Mouse (Mus musculus): ENCODE measurements around the gene Wee1. TPM values are rescaled to one million over a fixed set of nuclear protein-coding genes. Genes with fewer than 3 reads are reported as not detected.
A peak's percentile ranks its signal among the peaks of the same experiment; 100 is the strongest.
"Not testable (repeated sequence)": the region's sequence is repeated elsewhere in the genome, so short reads cannot be mapped to it uniquely, and the experiment has no call there.

Wee1 gene
- polyA plus RNA-seq, 1 experiment from 2014 or later = 30.1 TPM

DNA sequence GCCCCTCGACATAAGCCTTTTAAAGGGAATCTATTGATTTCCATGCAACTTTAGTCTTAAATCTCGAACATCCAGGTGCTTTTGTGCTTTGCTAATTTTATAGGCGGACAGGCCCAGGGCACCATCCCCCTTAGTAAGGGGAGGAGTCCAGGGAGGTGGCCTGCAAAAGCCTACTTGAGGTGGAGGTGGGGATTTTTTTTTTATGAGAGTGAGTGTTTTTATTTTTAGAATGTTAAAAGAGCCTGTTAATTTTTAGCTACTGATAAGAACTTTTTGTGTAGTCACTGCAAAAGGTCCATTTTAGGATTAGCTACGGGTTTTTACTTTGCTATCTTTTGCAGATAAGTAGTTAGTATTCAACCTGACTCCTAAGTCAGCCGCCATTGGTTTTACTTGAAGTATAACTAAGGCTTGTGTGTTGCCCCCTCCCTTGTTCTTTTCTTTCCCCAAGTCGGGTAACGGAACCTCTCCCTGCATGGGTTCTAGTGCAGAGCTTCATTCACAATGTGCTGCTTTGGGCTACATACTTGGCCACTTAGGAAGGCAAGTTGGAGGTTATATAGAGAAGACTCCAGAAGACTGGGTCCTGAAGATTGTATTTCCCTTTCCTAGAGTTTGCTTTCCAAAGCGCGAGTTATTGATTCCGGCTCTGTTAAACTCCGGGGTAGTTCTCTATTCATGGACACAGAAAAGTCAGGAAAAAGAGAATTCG, 2.2 kb downstream of the Wee1 start:
- Histone ChIP-seq H3K9ac (0 out of 2 replicates have a peak overlapping the region, but pooled peaks have one; percentile 34), H3K36me3 (peaks cover 10% of the 10 kb centered on the region), H3K9me3 (no peaks in the 10 kb centered on the region), H3K27ac (peak overlapping the region; percentile 96; the same call in 1 of the 2 replicates), H3K27me3 (replicated peaks) (no peaks in the 10 kb centered on the region), H3K4me2 (peak overlapping the region; percentile 73), H3K4me3 (replicated peaks) (peak overlapping the region; percentile 91), H3K4me1 (peaks cover 6% of the 10 kb centered on the region; the same call in 1 of the 2 replicates)
- ATAC-seq (ENCODE audit: insufficient read depth, low FRiP score, low read depth) = no peak
- 36% methylated on average over 12 of the region's 12 CpGs for WGBS

DNA sequence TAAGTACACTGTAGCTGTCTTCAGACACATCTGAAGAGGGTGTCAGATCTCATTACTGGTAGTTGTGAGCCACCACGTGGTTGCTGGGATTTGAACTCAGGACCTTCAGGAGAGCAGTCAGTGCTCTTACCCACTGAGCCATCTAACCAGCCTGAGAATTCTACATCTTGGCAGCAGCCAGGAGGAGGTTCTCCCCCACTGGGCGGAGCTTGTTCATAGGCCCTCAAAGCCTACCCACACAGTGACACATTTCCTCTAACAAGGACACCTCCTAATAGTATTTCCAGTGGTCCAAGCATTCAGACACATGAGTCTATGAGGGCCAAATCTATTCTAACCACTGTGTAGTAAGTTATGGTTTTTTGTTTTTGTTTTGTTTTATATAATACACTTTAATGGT, 6.7 kb downstream of the Wee1 start:
- H3K4me1 ChIP-seq = peaks cover 6% of the 10 kb centered on the region; the same call in 1 of the 2 replicates
- no peak overlapping the region for H3K9ac ChIP-seq
- H3K4me3 ChIP-seq (replicated peaks) = no peak overlapping the region
- no peaks in the 10 kb centered on the region for H3K27me3 ChIP-seq (replicated peaks)
- peaks cover 27% of the 10 kb centered on the region for H3K36me3 ChIP-seq
- ATAC-seq (ENCODE audit: insufficient read depth, low FRiP score, low read depth) = no peak
- H3K9me3 ChIP-seq = no peaks in the 10 kb centered on the region
- H3K4me2 ChIP-seq = no peak overlapping the region
- WGBS = 84% methylated on average over 2 of the region's 2 CpGs
- no peak overlapping the region for H3K27ac ChIP-seq

DNA sequence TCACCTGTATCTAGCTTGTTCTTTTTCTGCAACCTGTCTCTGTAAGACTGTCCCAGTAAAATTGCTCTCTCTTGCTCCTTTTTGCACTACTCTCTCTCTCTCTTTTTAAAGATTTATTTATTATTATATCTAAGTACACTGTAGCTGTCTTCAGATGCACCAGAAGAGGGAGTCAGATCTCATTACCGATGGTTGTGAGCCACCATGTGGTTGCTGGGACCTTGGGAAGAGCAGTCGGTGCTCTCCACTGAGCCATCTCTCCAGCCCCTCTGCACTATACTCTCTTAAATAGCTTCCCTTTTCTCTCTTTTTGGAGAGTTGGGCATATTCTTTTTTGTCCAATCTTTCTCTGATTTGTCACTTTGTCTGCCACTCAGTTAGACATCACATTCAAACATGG, 10.4 kb downstream of the Wee1 start:
- not testable (repeated sequence) for H3K4me1 ChIP-seq; ATAC-seq (ENCODE audit: insufficient read depth, low FRiP score, low read depth); H3K9me3 ChIP-seq; H3K27me3 ChIP-seq (replicated peaks); H3K4me2 ChIP-seq; H3K27ac ChIP-seq; H3K9ac ChIP-seq; H3K4me3 ChIP-seq (replicated peaks)
- peaks cover 48% of the 10 kb centered on the region for H3K36me3 ChIP-seq
- WGBS = 83% methylated on average over 2 of the region's 2 CpGs

GRCm38 (mm10) chr7:110133988-110134387, 12.1 kb downstream of the Wee1 start:
- no peak overlapping the region for H3K27ac ChIP-seq
- H3K9ac ChIP-seq = no peak overlapping the region
- WGBS = 90% methylated on average over 5 of the region's 5 CpGs
- no peak overlapping the region for H3K4me3 ChIP-seq (replicated peaks)
- no peak for ATAC-seq (ENCODE audit: insufficient read depth, low FRiP score, low read depth)
- no peaks in the 10 kb centered on the region for H3K9me3 ChIP-seq
- no peak overlapping the region for H3K4me2 ChIP-seq
- peaks cover 48% of the 10 kb centered on the region for H3K36me3 ChIP-seq
- no peaks in the 10 kb centered on the region for H3K27me3 ChIP-seq (replicated peaks)
- H3K4me1 ChIP-seq = no peaks in the 10 kb centered on the region

GRCm38 (mm10) chr7:110138538-110138937, 16.7 kb downstream of the Wee1 start:
- H3K9me3 ChIP-seq = no peaks in the 10 kb centered on the region
- no peaks in the 10 kb centered on the region for H3K27me3 ChIP-seq (replicated peaks)
- H3K4me3 ChIP-seq (replicated peaks) = no peak overlapping the region
- H3K4me2 ChIP-seq = no peak overlapping the region
- no peak for ATAC-seq (ENCODE audit: insufficient read depth, low FRiP score, low read depth)
- 82% methylated on average over 2 of the region's 2 CpGs for WGBS
- H3K27ac ChIP-seq = no peak overlapping the region
- no peaks in the 10 kb centered on the region for H3K4me1 ChIP-seq
- H3K36me3 ChIP-seq = peaks cover 60% of the 10 kb centered on the region
- no peak overlapping the region for H3K9ac ChIP-seq

DNA sequence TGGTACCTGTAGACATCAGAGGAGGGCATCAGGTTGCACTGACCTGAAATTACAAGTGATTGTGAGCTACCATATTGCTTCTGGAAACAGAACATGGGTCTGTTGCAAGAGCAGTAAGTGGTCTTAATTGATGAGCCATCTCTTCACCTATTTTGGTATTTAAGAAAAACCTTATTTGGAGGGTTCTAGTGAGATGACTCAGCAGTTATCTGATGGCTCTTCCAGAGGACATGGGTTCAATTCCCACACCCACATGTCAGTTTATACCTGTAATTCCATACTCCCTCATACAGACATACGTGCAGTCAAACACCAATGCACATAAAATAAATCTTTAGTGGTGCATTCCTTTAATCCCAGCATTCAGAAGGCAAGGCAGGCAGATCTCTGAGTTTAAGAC, 22.0 kb downstream of the Wee1 start:
- WGBS = 92% methylated on average over 1 of the region's 1 CpGs

GRCm38 (mm10) chr7:110152891-110153290, 31.0 kb downstream of the Wee1 start:
- Histone ChIP-seq H3K9me3 (no peaks in the 10 kb centered on the region), H3K4me2 (no peak overlapping the region), H3K9ac (no peak overlapping the region), H3K36me3 (no peaks in the 10 kb centered on the region), H3K27me3 (replicated peaks) (no peaks in the 10 kb centered on the region), H3K4me1 (peaks cover 13% of the 10 kb centered on the region), H3K4me3 (replicated peaks) (no peak overlapping the region), H3K27ac (no peak overlapping the region)
- 81% methylated on average over 5 of the region's 5 CpGs for WGBS
- ATAC-seq (ENCODE audit: insufficient read depth, low FRiP score, low read depth) = no peak

More for the DNA sequence above, 22.0 kb downstream of the Wee1 start:
- Histone ChIP-seq H3K4me3 (replicated peaks) (no peak overlapping the region), H3K27ac (no peak overlapping the region), H3K9ac (no peak overlapping the region), H3K36me3 (peaks cover 37% of the 10 kb centered on the region), H3K4me1 (no peaks in the 10 kb centered on the region), H3K4me2 (no peak overlapping the region), H3K9me3 (no peaks in the 10 kb centered on the region), H3K27me3 (replicated peaks) (no peaks in the 10 kb centered on the region)
- no peak for ATAC-seq (ENCODE audit: insufficient read depth, low FRiP score, low read depth)

- no peak overlapping the region for H3K9ac ChIP-seq
- WGBS = 39% methylated on average over 4 of the region's 4 CpGs
These were observed 34.9 kb downstream of the Wee1 start for GRCm38 (mm10) chr7:110156712-110157260.

DNA sequence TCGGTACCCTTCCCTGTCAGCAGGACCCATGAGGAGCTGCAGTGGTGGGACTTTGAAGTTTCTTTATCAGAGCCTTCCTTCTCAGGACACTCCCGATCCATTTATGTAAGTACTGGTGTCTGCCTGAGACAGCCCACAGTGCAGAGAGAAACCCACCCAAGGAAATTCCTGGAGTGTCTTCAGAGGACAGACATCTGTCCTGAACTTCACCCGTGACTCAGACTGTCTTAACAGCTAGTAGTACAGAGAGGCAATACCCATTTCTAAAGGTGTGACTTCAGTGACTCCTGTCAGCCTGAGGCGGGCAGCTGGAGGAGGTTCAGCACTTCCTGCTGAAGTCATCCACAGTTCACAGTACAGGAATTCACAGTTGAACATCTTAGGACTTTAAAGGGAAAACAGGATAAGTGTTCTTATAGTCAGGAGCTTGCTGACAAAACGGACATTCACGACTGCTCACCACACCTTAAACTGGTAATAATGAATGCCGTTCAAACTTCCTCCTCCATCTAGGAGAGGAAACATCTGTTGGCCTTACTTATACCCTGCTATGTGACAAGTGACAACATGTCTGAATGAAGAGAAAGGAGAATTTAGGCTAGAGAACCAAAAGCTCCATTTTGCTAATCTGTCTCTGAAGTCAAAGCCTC, 35.5 kb downstream of the Wee1 start:
- no peak overlapping the region for H3K4me3 ChIP-seq (replicated peaks)
- H3K27me3 ChIP-seq (replicated peaks) = no peaks in the 10 kb centered on the region
- no peaks in the 10 kb centered on the region for H3K36me3 ChIP-seq
- H3K9ac ChIP-seq = no peak overlapping the region
- peak overlapping the region; percentile 58 for H3K27ac ChIP-seq
- ATAC-seq (ENCODE audit: insufficient read depth, low FRiP score, low read depth) = peak; percentile 33; the same call in 1 of the 2 replicates
- peaks cover 16% of the 10 kb centered on the region for H3K4me1 ChIP-seq
- WGBS = 33% methylated on average over 7 of the region's 7 CpGs
- 0 out of 2 replicates have a peak overlapping the region, but pooled peaks have one; percentile 8 for H3K4me2 ChIP-seq
- H3K9me3 ChIP-seq = no peaks in the 10 kb centered on the region

More at GRCm38 (mm10) chr7:110156712-110157260, 34.9 kb downstream of the Wee1 start:
- 0 out of 2 replicates have a peak overlapping the region, but pooled peaks have one; percentile 8 for H3K4me2 ChIP-seq
- H3K27ac ChIP-seq = peak overlapping the region; percentile 58
- no peak overlapping the region for H3K4me3 ChIP-seq (replicated peaks)
- no peaks in the 10 kb centered on the region for H3K36me3 ChIP-seq
- no peaks in the 10 kb centered on the region for H3K27me3 ChIP-seq (replicated peaks)
- no peaks in the 10 kb centered on the region for H3K9me3 ChIP-seq
- ATAC-seq (ENCODE audit: insufficient read depth, low FRiP score, low read depth) = peak; percentile 25; the same call in 1 of the 2 replicates
- peaks cover 16% of the 10 kb centered on the region for H3K4me1 ChIP-seq

DNA sequence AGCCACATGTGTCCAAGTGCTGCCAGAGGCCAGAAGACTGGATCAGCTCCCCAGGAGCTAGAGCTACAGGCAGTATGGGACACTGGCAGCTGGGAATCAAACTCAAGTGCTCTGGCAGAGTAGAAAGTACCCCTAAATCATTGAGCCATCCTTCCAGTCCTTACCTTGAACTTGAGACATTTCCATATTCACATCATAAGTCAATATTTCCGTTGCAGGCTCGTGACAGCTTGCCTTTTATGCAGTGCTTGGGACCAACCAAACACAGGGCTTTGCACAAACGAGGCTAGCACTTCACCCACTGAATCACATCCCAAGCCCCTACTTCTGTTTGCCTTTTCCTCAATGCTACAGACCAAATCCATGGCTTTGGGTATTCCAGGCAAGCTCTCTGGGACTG, 36.2 kb downstream of the Wee1 start:
- no peak overlapping the region for H3K4me3 ChIP-seq (replicated peaks)
- H3K27ac ChIP-seq = peak overlapping the region; percentile 49; the same call in 1 of the 2 replicates
- H3K4me2 ChIP-seq = no peak overlapping the region
- 44% methylated on average over 3 of the region's 3 CpGs for WGBS
- no peaks in the 10 kb centered on the region for H3K9me3 ChIP-seq
- no peak for ATAC-seq (ENCODE audit: insufficient read depth, low FRiP score, low read depth)
- H3K9ac ChIP-seq = no peak overlapping the region
- H3K27me3 ChIP-seq (replicated peaks) = no peaks in the 10 kb centered on the region
- peaks cover 16% of the 10 kb centered on the region for H3K4me1 ChIP-seq
- H3K36me3 ChIP-seq = no peaks in the 10 kb centered on the region

DNA sequence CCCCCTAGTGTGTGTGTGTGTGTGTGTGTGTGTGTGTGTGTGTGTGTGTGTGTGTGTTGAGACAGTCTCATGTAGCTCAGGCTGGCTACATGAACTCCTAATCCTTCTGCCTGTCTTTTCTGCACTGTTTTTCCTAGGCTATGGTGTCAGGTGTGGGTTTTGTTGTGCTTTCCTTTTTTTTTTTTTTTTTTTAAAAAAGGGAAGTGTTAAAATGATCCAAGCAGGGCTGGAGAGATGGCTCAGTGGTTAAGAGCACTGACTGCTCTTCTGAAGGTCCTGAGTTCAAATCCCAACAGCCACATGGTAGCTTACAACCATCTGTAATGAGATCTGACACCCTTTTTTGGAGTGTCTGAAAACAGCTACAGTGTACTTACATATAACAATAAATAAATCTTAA, 38.3 kb downstream of the Wee1 start:
- ATAC-seq (ENCODE audit: insufficient read depth, low FRiP score, low read depth); H3K4me2 ChIP-seq; H3K9ac ChIP-seq; H3K9me3 ChIP-seq; H3K36me3 ChIP-seq; H3K27me3 ChIP-seq (replicated peaks); H3K4me3 ChIP-seq (replicated peaks); H3K27ac ChIP-seq: not testable (repeated sequence)
- H3K4me1 ChIP-seq = peaks cover 16% of the 10 kb centered on the region

DNA sequence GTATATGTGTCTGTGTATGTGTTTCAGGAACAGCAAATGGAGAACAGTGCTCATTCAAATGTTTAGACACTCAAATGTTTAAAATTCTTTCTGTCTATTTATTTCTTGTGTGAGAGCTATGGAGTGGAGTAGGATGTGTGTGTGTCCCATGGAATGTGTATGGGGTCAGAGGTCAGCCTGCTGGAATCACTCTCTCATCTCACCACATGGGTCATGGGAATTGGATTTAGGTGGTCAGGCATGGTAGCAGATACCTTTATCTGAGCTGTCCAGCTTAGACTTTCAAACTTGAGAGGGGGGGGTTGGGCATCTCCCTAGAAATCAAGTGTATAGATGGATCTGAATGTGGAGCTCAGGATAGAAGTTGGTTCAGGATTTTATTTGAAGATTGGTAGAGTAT, 38.8 kb downstream of the Wee1 start:
- H3K9me3 ChIP-seq = no peaks in the 10 kb centered on the region
- no peaks in the 10 kb centered on the region for H3K27me3 ChIP-seq (replicated peaks)
- ATAC-seq (ENCODE audit: insufficient read depth, low FRiP score, low read depth) = no peak
- no peaks in the 10 kb centered on the region for H3K36me3 ChIP-seq
- peaks cover 16% of the 10 kb centered on the region for H3K4me1 ChIP-seq
- no peak overlapping the region for H3K4me3 ChIP-seq (replicated peaks)
- H3K27ac ChIP-seq = no peak overlapping the region
- no peak overlapping the region for H3K4me2 ChIP-seq
- no peak overlapping the region for H3K9ac ChIP-seq
